Mouse (Mus musculus) lung, adult 2 months (tissue): ENCODE results near the gene Slc17a7.
A peak's percentile ranks its signal among the peaks of the same experiment; 100 is the strongest.

Source experiments
- CTCF ChIP-seq: fragments of 200-500 bp; IDR thresholded peaks from 2 replicates; pipeline ENCODE4 v1.5.1; 2011; ENCODE audit warnings: mild to moderate bottlenecking, low read length, control low read depth; ENCODE audit not compliant: insufficient read depth
- POLR2A ChIP-seq: fragments of 200-500 bp; IDR thresholded peaks from 2 replicates; pipeline ENCODE4 v1.6.1; 2011; ENCODE audit warnings: low read depth, mild to moderate bottlenecking, control low read depth, low read length, borderline replicate concordance; ENCODE audit errors: extremely low read depth

DNA sequence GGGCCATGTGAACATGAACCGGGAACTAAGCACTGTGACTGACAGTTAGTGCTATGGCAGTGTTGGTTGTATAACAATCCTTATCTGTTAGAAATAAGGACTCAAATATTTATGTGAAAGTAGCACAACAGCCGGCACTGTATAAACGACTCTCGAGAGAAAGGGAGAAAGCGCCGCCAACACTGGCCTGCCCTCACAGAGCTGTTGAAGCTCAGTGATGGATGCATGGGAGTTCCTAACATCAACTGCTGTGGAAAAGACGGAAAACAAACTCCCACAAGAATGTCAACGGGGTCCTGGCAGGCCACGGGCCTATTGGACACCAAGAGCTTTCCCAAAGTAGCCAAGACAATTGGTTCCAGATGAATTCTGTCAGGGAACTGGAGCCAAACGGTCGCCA, 12.4 kb upstream of the Slc17a7 start:
- TF ChIP-seq POLR2A (peak; percentile 17; the same call in 1 of the 2 replicates), CTCF (no peak)
